Mouse (Mus musculus): Measurements from ENCODE around the gene Metrn. TPM values are rescaled to one million over a fixed set of nuclear protein-coding genes. Genes with fewer than 3 reads are reported as not detected.
A peak's percentile ranks its signal among the peaks of the same experiment; 100 is the strongest.

Gene Metrn
- polyA plus RNA-seq (2015; fragmentation: Nextera tagmentation; extraction: Ambion mirVana), result 25.4 and 28.0 TPM in 2 replicates

GRCm38 (mm10) chr17:25796951-25797369 lies at the start of gene Metrn:
TSS of gene Metrn (minus strand) at chr17:25797136.
- H3K4me3 ChIP-seq (replicated peaks; ENCODE audit: low read length), result peak within 1 kb of the TSS; percentile 87
- peak within 1 kb of the TSS; percentile 27 for H3K27ac ChIP-seq (ENCODE audit: low read length)
- no peaks in the 10 kb centered on the region for H3K27me3 ChIP-seq (ENCODE audit: control insufficient read depth, insufficient read depth, low read length)
- under 1% methylated on average over 35 of the region's 35 CpGs for WGBS
- peaks cover 31% of the 10 kb centered on the region for H3K4me1 ChIP-seq (ENCODE audit: control insufficient read depth, insufficient read depth, low read length)
- H3K9ac ChIP-seq (ENCODE audit: low read length), result peak within 1 kb of the TSS; percentile 80
- H3K36me3 ChIP-seq (ENCODE audit: control insufficient read depth, insufficient read depth, low read length), result no peaks in the 10 kb centered on the region
- no peaks in the 10 kb centered on the region for H3K9me3 ChIP-seq (replicated peaks; ENCODE audit: control insufficient read depth, low read length)
- peak within 1 kb of the TSS; percentile 93 for H3K4me2 ChIP-seq (ENCODE audit: low read depth, low read length)
- ATAC-seq (ENCODE audit: insufficient read depth, low FRiP score), result peak; percentile 76

DNA sequence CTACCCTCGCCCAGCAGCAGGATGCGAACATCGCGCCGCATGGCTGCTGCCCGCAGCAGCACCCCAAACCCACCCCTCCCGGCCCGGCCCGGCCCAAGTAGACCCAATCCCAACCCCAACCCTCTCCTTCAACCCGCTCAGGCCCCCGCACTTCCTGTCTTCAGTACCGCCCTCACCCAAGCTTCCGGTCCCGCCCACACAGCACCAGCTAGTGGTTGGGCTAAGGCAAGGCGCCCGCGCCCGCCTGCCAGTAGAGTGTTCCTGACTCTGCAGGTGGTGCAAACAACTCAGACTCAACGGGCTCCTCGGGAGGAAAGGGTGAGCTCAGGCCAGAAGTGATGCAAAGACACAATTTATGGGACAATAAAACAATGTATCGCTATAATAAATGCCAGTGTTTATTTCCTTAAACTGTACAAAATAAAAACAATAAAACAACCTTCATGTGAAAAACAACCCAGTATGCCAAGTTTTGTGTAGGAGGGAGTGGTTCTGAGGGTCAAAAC lies 47.5 kb upstream of the Metrn start, which contains the start of gene Rhot2:
Gene Rhot2, minus strand, starts transcription at position 456 of the 506 bp plus-strand sequence.
- Histone ChIP-seq H3K9ac (ENCODE audit: low read length) (peak within 1 kb of the TSS; percentile 96), H3K27me3 (ENCODE audit: control insufficient read depth, insufficient read depth, low read length) (no peaks in the 10 kb centered on the region), H3K36me3 (ENCODE audit: control insufficient read depth, insufficient read depth, low read length) (peaks cover 17% of the 10 kb centered on the region), H3K4me3 (replicated peaks; ENCODE audit: low read length) (peak within 1 kb of the TSS; percentile 89), H3K4me2 (ENCODE audit: low read depth, low read length) (peak within 1 kb of the TSS; percentile 79), H3K4me1 (ENCODE audit: control insufficient read depth, insufficient read depth, low read length) (peaks cover 16% of the 10 kb centered on the region), H3K27ac (ENCODE audit: low read length) (peak within 1 kb of the TSS; percentile 89), H3K9me3 (replicated peaks; ENCODE audit: control insufficient read depth, low read length) (no peaks in the 10 kb centered on the region)
- peak; percentile 96 for ATAC-seq (ENCODE audit: insufficient read depth, low FRiP score)
- WGBS, result 1% methylated on average over 21 of the region's 21 CpGs

DNA sequence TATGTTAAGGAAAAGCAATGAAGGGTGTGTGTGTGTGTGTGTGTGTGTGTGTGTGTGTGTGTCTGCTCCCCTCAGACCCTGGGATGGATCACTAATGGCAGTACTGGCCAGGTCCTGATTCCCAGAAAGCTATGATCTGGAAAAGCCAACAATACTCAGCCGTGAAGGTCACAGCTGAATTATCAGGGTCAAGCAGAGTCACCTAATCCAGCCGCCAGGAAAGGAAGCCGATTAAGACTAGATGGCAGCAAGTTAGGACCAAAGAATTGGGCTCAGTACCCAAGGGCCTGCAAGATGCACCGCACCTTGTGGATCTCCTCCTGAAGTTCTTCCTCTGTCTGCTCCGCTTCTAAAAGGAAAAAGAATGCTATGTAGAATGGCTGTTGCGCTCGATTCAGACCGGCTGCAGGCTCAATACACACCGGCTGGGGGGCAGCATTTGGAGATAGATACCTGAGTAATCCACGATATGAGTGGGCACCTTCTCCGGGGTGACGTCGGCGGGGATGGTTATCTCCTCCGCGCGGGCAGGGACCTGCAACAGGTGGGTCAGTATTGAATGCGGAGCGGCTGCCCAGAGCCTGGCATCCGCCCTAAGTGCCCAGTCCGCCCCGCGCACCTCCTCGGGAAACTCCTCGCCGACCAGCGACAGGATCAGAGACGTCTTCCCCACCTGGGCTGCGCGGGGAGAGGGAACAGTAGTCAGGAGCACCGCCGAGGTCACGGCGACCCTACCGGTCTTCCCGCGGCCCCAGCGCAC lies 46.9 kb upstream of the Metrn start:
- ATAC-seq (ENCODE audit: insufficient read depth, low FRiP score), result no peak
- Histone ChIP-seq H3K4me1 (ENCODE audit: control insufficient read depth, insufficient read depth, low read length) (peaks cover 16% of the 10 kb centered on the region), H3K4me3 (replicated peaks; ENCODE audit: low read length) (peak overlapping the region; percentile 89), H3K36me3 (ENCODE audit: control insufficient read depth, insufficient read depth, low read length) (peaks cover 23% of the 10 kb centered on the region), H3K27me3 (ENCODE audit: control insufficient read depth, insufficient read depth, low read length) (no peaks in the 10 kb centered on the region), H3K9ac (ENCODE audit: low read length) (peak overlapping the region; percentile 96), H3K4me2 (ENCODE audit: low read depth, low read length) (peak overlapping the region; percentile 79), H3K9me3 (replicated peaks; ENCODE audit: control insufficient read depth, low read length) (no peaks in the 10 kb centered on the region), H3K27ac (ENCODE audit: low read length) (peak overlapping the region; percentile 89)
- WGBS, result 2% methylated on average over 38 of the region's 38 CpGs

DNA sequence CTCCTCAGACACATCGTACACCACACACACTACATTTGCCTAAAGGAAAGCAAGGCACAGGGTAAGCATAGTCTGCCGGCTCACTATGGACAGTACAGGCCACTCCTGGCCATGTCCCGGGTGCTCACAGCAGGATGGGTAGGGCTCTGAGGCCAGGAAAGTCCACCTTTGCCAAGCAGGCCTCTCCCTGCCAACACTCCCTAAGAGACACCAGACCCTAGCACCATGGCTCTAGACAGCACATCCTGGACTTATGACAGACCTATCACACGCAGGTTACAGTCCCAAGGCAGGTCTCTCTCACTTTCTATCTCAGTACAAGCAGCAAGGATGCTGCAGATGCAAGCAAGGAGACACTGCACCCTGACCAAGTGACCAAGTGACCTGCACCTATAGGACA lies 46.2 kb upstream of the Metrn start:
- Histone ChIP-seq H3K4me1 (ENCODE audit: control insufficient read depth, insufficient read depth, low read length) (peaks cover 16% of the 10 kb centered on the region), H3K9me3 (replicated peaks; ENCODE audit: control insufficient read depth, low read length) (no peaks in the 10 kb centered on the region), H3K27ac (ENCODE audit: low read length) (no peak overlapping the region), H3K27me3 (ENCODE audit: control insufficient read depth, insufficient read depth, low read length) (no peaks in the 10 kb centered on the region), H3K4me2 (ENCODE audit: low read depth, low read length) (peak overlapping the region; percentile 79), H3K36me3 (ENCODE audit: control insufficient read depth, insufficient read depth, low read length) (peaks cover 25% of the 10 kb centered on the region), H3K4me3 (replicated peaks; ENCODE audit: low read length) (peak overlapping the region; percentile 89), H3K9ac (ENCODE audit: low read length) (peak overlapping the region; percentile 96)
- 89% methylated on average over 4 of the region's 4 CpGs for WGBS
- no peak for ATAC-seq (ENCODE audit: insufficient read depth, low FRiP score)

- Histone ChIP-seq H3K4me2 (ENCODE audit: low read depth, low read length) (no peak overlapping the region), H3K4me1 (ENCODE audit: control insufficient read depth, insufficient read depth, low read length) (peaks cover 16% of the 10 kb centered on the region), H3K9ac (ENCODE audit: low read length) (no peak overlapping the region), H3K27ac (ENCODE audit: low read length) (no peak overlapping the region), H3K36me3 (ENCODE audit: control insufficient read depth, insufficient read depth, low read length) (peaks cover 25% of the 10 kb centered on the region), H3K27me3 (ENCODE audit: control insufficient read depth, insufficient read depth, low read length) (no peaks in the 10 kb centered on the region), H3K9me3 (replicated peaks; ENCODE audit: control insufficient read depth, low read length) (no peaks in the 10 kb centered on the region), H3K4me3 (replicated peaks; ENCODE audit: low read length) (no peak overlapping the region)
- 85% methylated on average over 3 of the region's 3 CpGs for WGBS
- ATAC-seq (ENCODE audit: insufficient read depth, low FRiP score), result no peak
Observed at GRCm38 (mm10) chr17:25842509-25842908, 45.6 kb upstream of the Metrn start.

- no peaks in the 10 kb centered on the region for H3K27me3 ChIP-seq (ENCODE audit: control insufficient read depth, insufficient read depth, low read length)
- H3K9me3 ChIP-seq (replicated peaks; ENCODE audit: control insufficient read depth, low read length), result no peaks in the 10 kb centered on the region
- no peak within 1 kb of the TSS for H3K9ac ChIP-seq (ENCODE audit: low read length)
- H3K27ac ChIP-seq (ENCODE audit: low read length), result no peak within 1 kb of the TSS
- WGBS, result 92% methylated on average over 22 of the region's 22 CpGs
- no peak within 1 kb of the TSS for H3K4me3 ChIP-seq (replicated peaks; ENCODE audit: low read length)
- peaks cover 25% of the 10 kb centered on the region for H3K36me3 ChIP-seq (ENCODE audit: control insufficient read depth, insufficient read depth, low read length)
- ATAC-seq (ENCODE audit: insufficient read depth, low FRiP score), result no peak
- peaks cover 25% of the 10 kb centered on the region for H3K4me1 ChIP-seq (ENCODE audit: control insufficient read depth, insufficient read depth, low read length)
- H3K4me2 ChIP-seq (ENCODE audit: low read depth, low read length), result no peak within 1 kb of the TSS
Observed at GRCm38 (mm10) chr17:25841117-25841880, 44.4 kb upstream of the Metrn start, which contains the start of gene Gm20683. TSS of gene Gm20683 (minus strand) at chr17:25841763.

DNA sequence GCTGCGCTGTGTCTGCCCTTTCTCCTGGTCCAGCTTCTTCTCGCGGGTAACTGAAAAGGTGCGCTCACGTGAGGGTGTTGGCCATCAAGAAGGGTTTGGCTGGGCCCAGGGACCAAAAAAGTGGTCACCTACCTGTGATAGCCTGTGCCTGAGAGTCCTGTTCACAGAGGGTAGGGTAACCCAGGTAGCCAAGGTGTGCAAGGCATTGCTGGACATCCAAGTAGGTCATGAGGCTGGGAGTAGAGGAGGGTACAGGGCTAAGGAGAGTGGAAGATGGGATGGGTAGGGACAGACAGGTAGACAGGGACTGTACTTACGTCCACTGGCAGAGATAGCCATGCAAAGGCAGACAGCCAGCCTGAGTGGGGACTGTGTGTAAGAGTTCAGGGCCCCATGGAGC lies 43.6 kb upstream of the Metrn start:
- no peaks in the 10 kb centered on the region for H3K9me3 ChIP-seq (replicated peaks; ENCODE audit: control insufficient read depth, low read length)
- ATAC-seq (ENCODE audit: insufficient read depth, low FRiP score), result no peak
- no peak overlapping the region for H3K4me2 ChIP-seq (ENCODE audit: low read depth, low read length)
- H3K36me3 ChIP-seq (ENCODE audit: control insufficient read depth, insufficient read depth, low read length), result peaks cover 25% of the 10 kb centered on the region
- peaks cover 32% of the 10 kb centered on the region for H3K4me1 ChIP-seq (ENCODE audit: control insufficient read depth, insufficient read depth, low read length)
- H3K27me3 ChIP-seq (ENCODE audit: control insufficient read depth, insufficient read depth, low read length), result no peaks in the 10 kb centered on the region
- 95% methylated on average over 6 of the region's 6 CpGs for WGBS
- no peak overlapping the region for H3K9ac ChIP-seq (ENCODE audit: low read length)
- H3K27ac ChIP-seq (ENCODE audit: low read length), result no peak overlapping the region
- H3K4me3 ChIP-seq (replicated peaks; ENCODE audit: low read length), result no peak overlapping the region

GRCm38 (mm10) chr17:25839455-25840235 lies 42.7 kb upstream of the Metrn start:
- WGBS, result 82% methylated on average over 14 of the region's 14 CpGs
- Histone ChIP-seq H3K27ac (ENCODE audit: low read length) (no peak overlapping the region), H3K9ac (ENCODE audit: low read length) (no peak overlapping the region), H3K4me3 (replicated peaks; ENCODE audit: low read length) (no peak overlapping the region), H3K9me3 (replicated peaks; ENCODE audit: control insufficient read depth, low read length) (no peaks in the 10 kb centered on the region), H3K4me2 (ENCODE audit: low read depth, low read length) (no peak overlapping the region), H3K4me1 (ENCODE audit: control insufficient read depth, insufficient read depth, low read length) (peaks cover 36% of the 10 kb centered on the region), H3K36me3 (ENCODE audit: control insufficient read depth, insufficient read depth, low read length) (peaks cover 34% of the 10 kb centered on the region), H3K27me3 (ENCODE audit: control insufficient read depth, insufficient read depth, low read length) (no peaks in the 10 kb centered on the region)
- no peak for ATAC-seq (ENCODE audit: insufficient read depth, low FRiP score)

All from stomach, embryonic 16.5 days (tissue).